Mouse (Mus musculus) stomach, postnatal 0 days (tissue): ENCODE measurements around the gene Nphs2. TPM values are rescaled to one million over a fixed set of nuclear protein-coding genes. Genes with fewer than 3 reads are reported as not detected.

Experiments
- ATAC-seq: fragments of 200-750 bp; cut with Nextera tagmentation; 2 replicates; pipeline ENCODE4 v1.8.0; 2017; ENCODE audit not compliant: low FRiP score, low TSS enrichment
- DNase-seq: peaks from one replicate; pipeline ENCODE4 v3.0.0-alpha.2; 2016; ENCODE audit warnings: low spot score
- H3K27ac ChIP-seq: fragments of 300-500 bp; sonication (generic); replicated peaks from 2 replicates; pipeline ENCODE4 v1.5.1; 2014; ENCODE audit warnings: mild to moderate bottlenecking, control low read depth
- H3K27me3 ChIP-seq: fragments of 300-500 bp; sonication (generic); 2 replicates; pipeline ENCODE4 v1.6.1; 2014; ENCODE audit warnings: low read length; ENCODE audit not compliant: control insufficient read depth, insufficient read depth
- H3K36me3 ChIP-seq: fragments of 300-500 bp; sonication (generic); 2 replicates; pipeline ENCODE4 v1.6.1; 2014; ENCODE audit warnings: low read length, mixed read lengths; ENCODE audit not compliant: control insufficient read depth, insufficient read depth
- H3K4me1 ChIP-seq: fragments of 300-500 bp; sonication (generic); replicated peaks from 2 replicates; pipeline ENCODE4 v1.6.1; 2014; ENCODE audit warnings: antibody characterized with exemption; ENCODE audit not compliant: control insufficient read depth, insufficient read depth
- H3K4me2 ChIP-seq: fragments of 300-500 bp; sonication (generic); replicated peaks from 2 replicates; pipeline ENCODE4 v1.6.1; 2014; ENCODE audit warnings: low read depth, mild to moderate bottlenecking, control low read depth, moderate library complexity
- H3K4me3 ChIP-seq: fragments of 300-500 bp; sonication (generic); 2 replicates; pipeline ENCODE4 v1.5.1; 2014; ENCODE audit warnings: low read depth, low read length, control low read depth
- H3K9ac ChIP-seq: fragments of 300-500 bp; sonication (generic); 2 replicates; pipeline ENCODE4 v1.6.1; 2014; ENCODE audit warnings: mild to moderate bottlenecking, low read length, control low read depth, mixed read lengths
- H3K9me3 ChIP-seq: fragments of 300-500 bp; sonication (generic); 2 replicates; pipeline ENCODE4 v1.6.1; 2016; ENCODE audit warnings: low read length; ENCODE audit not compliant: control insufficient read depth
- CTCF ChIP-seq: IDR thresholded peaks from 2 replicates; pipeline ENCODE4 v1.5.1; 2016; ENCODE audit warnings: antibody characterized with exemption, low read depth, mild to moderate bottlenecking, moderate library complexity
- EP300 ChIP-seq: optimal IDR thresholded peaks from 2 replicates; pipeline ENCODE3; 2016; ENCODE audit warnings: antibody characterized with exemption
- WGBS: fragments of 180-500 bp; shearing (Covaris S2); extraction: QIAGEN DNeasy Blood & Tissue Kit; methylation state at CpG from one replicate; pipeline ENCODE4 v1.1.7; 2014; 5-methylcytosine and 5-hydroxymethylcytosine counted together
- polyA plus RNA-seq: library from polyadenylated mRNA; unstranded; fragments of >200 nt; fragmentation: Nextera tagmentation; extraction: Ambion mirVana; gene quantifications from 2 replicates; pipeline ENCODE4 v1.2.1, GENCODE M21; 2015

Nphs2 gene
- polyA plus RNA-seq, 1 experiment from 2014 or later = not detected

- Histone ChIP-seq H3K27ac (no peak overlapping the region), H3K27me3 (no peaks in the 10 kb centered on the region), H3K36me3 (no peaks in the 10 kb centered on the region), H3K4me1 (no peaks in the 10 kb centered on the region), H3K9ac (no peak overlapping the region), H3K4me2 (no peak overlapping the region), H3K4me3 (no peak overlapping the region), H3K9me3 (no peaks in the 10 kb centered on the region)
- TF ChIP-seq EP300 (no peak), CTCF (no peak)
- 92% methylated on average over 6 of the region's 6 CpGs for whole genome bisulfite sequencing
- no peak for DNase-seq
- no peak for ATAC-seq
Observed at GRCm38 (mm10) chr1:156290016-156290415, 20.5 kb upstream of the Nphs2 start.

DNA sequence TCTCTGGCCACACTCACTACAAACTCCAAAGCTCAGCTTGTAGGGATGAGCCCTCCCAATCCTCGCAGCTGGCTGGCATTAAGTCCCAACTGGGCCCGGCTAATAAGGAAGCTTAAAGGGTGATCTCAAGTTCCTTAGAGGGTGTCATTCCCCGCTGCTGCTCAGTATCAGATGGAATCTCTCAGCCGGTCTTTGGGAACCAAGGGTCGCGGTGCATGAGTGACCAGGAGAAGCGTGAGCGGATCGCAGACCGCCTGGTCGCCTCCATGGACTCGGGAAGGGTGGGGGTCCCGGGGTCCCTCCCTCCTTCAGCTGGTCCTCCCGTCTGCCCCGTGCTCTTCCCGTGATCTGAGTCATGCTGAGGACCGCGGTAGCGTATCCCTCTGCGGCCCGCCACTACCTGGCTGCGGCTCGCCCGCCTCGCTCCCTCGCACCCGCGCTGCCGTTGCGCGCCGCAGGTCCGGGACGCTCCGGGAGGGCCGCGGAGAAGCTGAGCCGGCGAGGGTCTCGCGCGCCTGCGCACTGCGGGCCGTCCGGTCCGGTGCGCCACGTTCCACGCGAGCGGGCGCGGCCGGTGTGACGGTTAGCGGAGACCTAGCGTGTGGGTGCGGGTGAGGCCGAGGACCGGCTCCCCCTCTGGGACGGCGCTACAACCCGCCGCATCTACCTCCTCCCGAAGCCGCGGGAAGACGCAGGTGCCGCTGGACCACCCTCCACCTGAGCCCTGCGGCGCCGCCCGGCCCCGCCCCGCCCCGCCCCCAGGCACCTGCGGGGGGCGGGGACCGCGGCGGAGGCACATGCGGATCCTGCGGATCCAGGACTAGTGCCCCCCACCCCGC lies 7.4 kb upstream of the Nphs2 start, which contains the start of gene Tdrd5:
Tdrd5 (minus strand) TSS at position 754 of the 839 bp plus-strand sequence.
- under 1% methylated on average over 72 of the region's 85 CpGs for WGBS
- peak within 1 kb of the TSS; percentile 38; the same call in 1 of the 2 replicates for H3K9ac ChIP-seq
- TF ChIP-seq EP300 (no peak), CTCF (no peak)

GRCm38 (mm10) chr1:156308595-156308994 lies 1.9 kb upstream of the Nphs2 start:
- TF ChIP-seq CTCF = no peak
- TF ChIP-seq EP300 = no peak
- Histone ChIP-seq H3K4me2 (no peak overlapping the region), H3K9me3 (no peaks in the 10 kb centered on the region), H3K27ac (no peak overlapping the region), H3K27me3 (0 out of 2 replicates have a peak, but pooled peaks cover 4% of the 10 kb centered on the region), H3K9ac (no peak overlapping the region), H3K4me1 (no peaks in the 10 kb centered on the region), H3K36me3 (no peaks in the 10 kb centered on the region), H3K4me3 (no peak overlapping the region)
- ATAC-seq (no peak), DNase-seq (no peak)
- WGBS = 59% methylated on average over 1 of the region's 1 CpGs

More for the DNA sequence above, 7.4 kb upstream of the Nphs2 start, which contains the start of gene Tdrd5:
- peak within 1 kb of the TSS; percentile 90 for H3K4me2 ChIP-seq
- no peaks in the 10 kb centered on the region for H3K4me1 ChIP-seq
- peak; percentile 71 for ATAC-seq
- H3K4me3 ChIP-seq = peak within 1 kb of the TSS; percentile 53
- H3K9me3 ChIP-seq = no peaks in the 10 kb centered on the region
- no peaks in the 10 kb centered on the region; the same call in 1 of the 2 replicates for H3K27me3 ChIP-seq
- DNase-seq = peak; percentile 54
- H3K36me3 ChIP-seq = no peaks in the 10 kb centered on the region
- H3K27ac ChIP-seq = no peak within 1 kb of the TSS

GRCm38 (mm10) chr1:156323126-156323525 lies 12.6 kb downstream of the Nphs2 start:
- 84% methylated on average over 9 of the region's 9 CpGs for WGBS
- Histone ChIP-seq H3K36me3 (no peaks in the 10 kb centered on the region), H3K27me3 (no peaks in the 10 kb centered on the region), H3K4me3 (no peak overlapping the region), H3K9ac (no peak overlapping the region), H3K9me3 (no peaks in the 10 kb centered on the region), H3K4me2 (no peak overlapping the region), H3K4me1 (no peaks in the 10 kb centered on the region), H3K27ac (no peak overlapping the region)
- ATAC-seq (no peak), DNase-seq (no peak)
- TF ChIP-seq CTCF = no peak
- TF ChIP-seq EP300 = no peak

- Histone ChIP-seq H3K9me3 (no peaks in the 10 kb centered on the region), H3K9ac (no peak overlapping the region), H3K27me3 (no peaks in the 10 kb centered on the region), H3K4me2 (no peak overlapping the region), H3K27ac (no peak overlapping the region), H3K4me1 (no peaks in the 10 kb centered on the region), H3K36me3 (no peaks in the 10 kb centered on the region), H3K4me3 (no peak overlapping the region)
- WGBS = 63% methylated on average over 4 of the region's 4 CpGs
- ATAC-seq (no peak), DNase-seq (no peak)
- TF ChIP-seq EP300 (no peak), CTCF (no peak)
Observed at GRCm38 (mm10) chr1:156340847-156341246, 30.3 kb downstream of the Nphs2 start.

DNA sequence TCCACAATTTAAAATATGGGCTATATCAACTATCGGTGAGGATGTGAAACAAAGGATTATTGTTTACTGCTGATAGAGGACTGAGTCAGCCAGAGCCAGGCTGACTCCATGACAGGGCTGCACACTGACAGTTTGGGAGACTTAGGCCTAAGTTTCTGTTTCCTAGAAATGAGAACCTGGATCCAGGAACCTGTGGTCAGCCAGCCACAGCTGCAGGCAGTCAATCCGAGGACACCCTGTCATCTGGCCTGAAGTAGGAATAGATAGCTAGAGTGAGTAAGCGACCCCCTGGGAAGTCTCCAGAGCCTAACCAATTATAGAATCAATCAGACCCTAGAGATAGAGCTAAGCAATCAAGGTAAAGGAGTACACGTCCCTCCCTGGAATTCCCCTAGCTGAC lies 33.9 kb downstream of the Nphs2 start:
- Histone ChIP-seq H3K36me3 (no peaks in the 10 kb centered on the region), H3K4me1 (no peaks in the 10 kb centered on the region), H3K4me2 (no peak overlapping the region), H3K9ac (no peak overlapping the region), H3K27ac (no peak overlapping the region), H3K4me3 (no peak overlapping the region), H3K9me3 (no peaks in the 10 kb centered on the region), H3K27me3 (no peaks in the 10 kb centered on the region)
- WGBS = 50% methylated on average over 4 of the region's 4 CpGs
- no peak for TF ChIP-seq CTCF
- TF ChIP-seq EP300 = no peak
- DNase-seq (no peak), ATAC-seq (no peak)
